Mouse (Mus musculus): ENCODE measurements around the gene Rabgap1l. TPM values are rescaled to one million over a fixed set of nuclear protein-coding genes. Genes with fewer than 3 reads are reported as not detected.

The Rabgap1l gene
- polyA plus RNA-seq, 1 experiment, result 37.1 TPM

- Histone ChIP-seq H3K9me3 (replicated peaks; ENCODE audit: control insufficient read depth, insufficient read depth, low read length, poor library complexity, severe bottlenecking) (no peaks in the 10 kb centered on the region), H3K27ac (ENCODE audit: insufficient read depth, low read length) (no peak overlapping the region), H3K4me3 (ENCODE audit: low read depth, low read length) (no peak overlapping the region), H3K27me3 (ENCODE audit: control insufficient read depth, insufficient read depth, low read length, poor library complexity, severe bottlenecking) (no peaks in the 10 kb centered on the region), H3K9ac (ENCODE audit: low read depth, poor library complexity, severe bottlenecking) (no peak overlapping the region), H3K36me3 (ENCODE audit: control insufficient read depth, insufficient read depth, low read length, poor library complexity, severe bottlenecking) (no peaks in the 10 kb centered on the region), H3K4me1 (ENCODE audit: control insufficient read depth, insufficient read depth, low read length) (no peaks in the 10 kb centered on the region)
- no peak for TF ChIP-seq EP300 (IDR thresholded peaks at IDR 0.05; ENCODE audit: insufficient read depth, low read depth, low read length)
- TF ChIP-seq POLR2A (IDR thresholded peaks at IDR 0.05; ENCODE audit: insufficient read depth, low read length), result no peak
- no peak for TF ChIP-seq CTCF (IDR thresholded peaks at IDR 0.05; ENCODE audit: low read depth, low read length)
Observed at GRCm38 (mm10) chr1:160755359-160755758, 37.7 kb downstream of the Rabgap1l start.

DNA sequence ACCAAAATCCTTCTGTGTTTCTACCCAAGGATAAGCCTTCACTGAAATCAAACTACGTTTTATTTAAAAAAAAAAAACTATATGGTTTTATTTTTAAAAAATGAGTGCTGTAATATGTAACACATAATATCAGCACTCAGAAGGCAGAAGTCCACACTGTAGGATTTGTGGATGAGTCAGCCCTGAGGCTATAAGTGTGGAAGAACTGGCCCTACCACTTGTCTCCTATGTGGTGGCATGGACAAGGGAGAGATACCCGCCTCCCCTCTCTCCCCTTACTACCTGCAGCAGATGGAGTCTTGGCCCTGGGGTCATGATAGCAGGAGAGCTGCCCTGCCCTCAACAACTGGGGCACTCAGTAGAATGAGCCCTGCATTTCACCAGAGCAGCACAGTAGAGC lies 42.4 kb downstream of the Rabgap1l start:
- no peaks in the 10 kb centered on the region for H3K4me1 ChIP-seq (ENCODE audit: control insufficient read depth, insufficient read depth, low read length)
- no peak overlapping the region for H3K9ac ChIP-seq (ENCODE audit: low read depth, poor library complexity, severe bottlenecking)
- no peak overlapping the region for H3K27ac ChIP-seq (ENCODE audit: insufficient read depth, low read length)
- H3K4me3 ChIP-seq (ENCODE audit: low read depth, low read length), result no peak overlapping the region
- no peaks in the 10 kb centered on the region for H3K27me3 ChIP-seq (ENCODE audit: control insufficient read depth, insufficient read depth, low read length, poor library complexity, severe bottlenecking)
- TF ChIP-seq EP300 (IDR thresholded peaks at IDR 0.05; ENCODE audit: insufficient read depth, low read depth, low read length) (no peak), CTCF (IDR thresholded peaks at IDR 0.05; ENCODE audit: low read depth, low read length) (no peak), POLR2A (IDR thresholded peaks at IDR 0.05; ENCODE audit: insufficient read depth, low read length) (no peak)
- no peaks in the 10 kb centered on the region for H3K36me3 ChIP-seq (ENCODE audit: control insufficient read depth, insufficient read depth, low read length, poor library complexity, severe bottlenecking)
- no peaks in the 10 kb centered on the region for H3K9me3 ChIP-seq (replicated peaks; ENCODE audit: control insufficient read depth, insufficient read depth, low read length, poor library complexity, severe bottlenecking)

DNA sequence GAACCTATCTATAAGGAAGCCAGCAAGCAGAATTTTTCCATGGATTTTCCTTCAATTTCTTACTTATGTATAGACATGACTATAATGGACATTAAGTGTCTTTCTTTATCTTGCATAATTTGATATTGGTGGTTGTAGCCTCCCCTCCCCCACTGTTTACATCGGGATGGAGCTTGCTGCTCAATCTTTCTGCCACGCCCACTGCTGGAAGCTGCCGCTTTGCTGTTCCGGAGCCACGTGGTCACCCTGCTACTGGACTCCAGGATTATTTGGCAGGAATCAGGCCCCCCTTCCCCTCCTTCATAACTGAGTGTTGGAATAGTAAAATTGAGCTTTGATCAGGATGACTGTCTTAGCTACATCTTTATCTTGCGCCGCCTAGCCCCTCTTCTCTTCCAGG lies 46.2 kb downstream of the Rabgap1l start:
- Histone ChIP-seq H3K27ac (ENCODE audit: insufficient read depth, low read length) (no peak overlapping the region), H3K4me1 (ENCODE audit: control insufficient read depth, insufficient read depth, low read length) (no peaks in the 10 kb centered on the region), H3K4me3 (ENCODE audit: low read depth, low read length) (no peak overlapping the region), H3K9me3 (replicated peaks; ENCODE audit: control insufficient read depth, insufficient read depth, low read length, poor library complexity, severe bottlenecking) (no peaks in the 10 kb centered on the region), H3K36me3 (ENCODE audit: control insufficient read depth, insufficient read depth, low read length, poor library complexity, severe bottlenecking) (no peaks in the 10 kb centered on the region), H3K27me3 (ENCODE audit: control insufficient read depth, insufficient read depth, low read length, poor library complexity, severe bottlenecking) (no peaks in the 10 kb centered on the region), H3K9ac (ENCODE audit: low read depth, poor library complexity, severe bottlenecking) (no peak overlapping the region; the same call in 1 of the 2 replicates)
- no peak for TF ChIP-seq CTCF (IDR thresholded peaks at IDR 0.05; ENCODE audit: low read depth, low read length)
- TF ChIP-seq EP300 (IDR thresholded peaks at IDR 0.05; ENCODE audit: insufficient read depth, low read depth, low read length), result no peak
- TF ChIP-seq POLR2A (IDR thresholded peaks at IDR 0.05; ENCODE audit: insufficient read depth, low read length), result no peak

GRCm38 (mm10) chr1:160745238-160745930 lies 47.6 kb downstream of the Rabgap1l start:
- Histone ChIP-seq H3K9ac (ENCODE audit: low read depth, poor library complexity, severe bottlenecking) (no peak overlapping the region), H3K9me3 (replicated peaks; ENCODE audit: control insufficient read depth, insufficient read depth, low read length, poor library complexity, severe bottlenecking) (no peaks in the 10 kb centered on the region), H3K4me1 (ENCODE audit: control insufficient read depth, insufficient read depth, low read length) (no peaks in the 10 kb centered on the region), H3K4me3 (ENCODE audit: low read depth, low read length) (no peak overlapping the region), H3K27me3 (ENCODE audit: control insufficient read depth, insufficient read depth, low read length, poor library complexity, severe bottlenecking) (no peaks in the 10 kb centered on the region), H3K27ac (ENCODE audit: insufficient read depth, low read length) (no peak overlapping the region), H3K36me3 (ENCODE audit: control insufficient read depth, insufficient read depth, low read length, poor library complexity, severe bottlenecking) (no peaks in the 10 kb centered on the region)
- no peak for TF ChIP-seq POLR2A (IDR thresholded peaks at IDR 0.05; ENCODE audit: insufficient read depth, low read length)
- TF ChIP-seq CTCF (IDR thresholded peaks at IDR 0.05; ENCODE audit: low read depth, low read length), result no peak
- no peak for TF ChIP-seq EP300 (IDR thresholded peaks at IDR 0.05; ENCODE audit: insufficient read depth, low read depth, low read length)

GRCm38 (mm10) chr1:160744009-160744408 lies 49.0 kb downstream of the Rabgap1l start:
- Histone ChIP-seq H3K27me3 (ENCODE audit: control insufficient read depth, insufficient read depth, low read length, poor library complexity, severe bottlenecking) (no peaks in the 10 kb centered on the region), H3K4me3 (ENCODE audit: low read depth, low read length) (no peak overlapping the region), H3K27ac (ENCODE audit: insufficient read depth, low read length) (no peak overlapping the region), H3K9me3 (replicated peaks; ENCODE audit: control insufficient read depth, insufficient read depth, low read length, poor library complexity, severe bottlenecking) (no peaks in the 10 kb centered on the region), H3K4me1 (ENCODE audit: control insufficient read depth, insufficient read depth, low read length) (no peaks in the 10 kb centered on the region), H3K9ac (ENCODE audit: low read depth, poor library complexity, severe bottlenecking) (no peak overlapping the region), H3K36me3 (ENCODE audit: control insufficient read depth, insufficient read depth, low read length, poor library complexity, severe bottlenecking) (no peaks in the 10 kb centered on the region)
- TF ChIP-seq EP300 (IDR thresholded peaks at IDR 0.05; ENCODE audit: insufficient read depth, low read depth, low read length) (no peak), CTCF (IDR thresholded peaks at IDR 0.05; ENCODE audit: low read depth, low read length) (no peak), POLR2A (IDR thresholded peaks at IDR 0.05; ENCODE audit: insufficient read depth, low read length) (no peak)

DNA sequence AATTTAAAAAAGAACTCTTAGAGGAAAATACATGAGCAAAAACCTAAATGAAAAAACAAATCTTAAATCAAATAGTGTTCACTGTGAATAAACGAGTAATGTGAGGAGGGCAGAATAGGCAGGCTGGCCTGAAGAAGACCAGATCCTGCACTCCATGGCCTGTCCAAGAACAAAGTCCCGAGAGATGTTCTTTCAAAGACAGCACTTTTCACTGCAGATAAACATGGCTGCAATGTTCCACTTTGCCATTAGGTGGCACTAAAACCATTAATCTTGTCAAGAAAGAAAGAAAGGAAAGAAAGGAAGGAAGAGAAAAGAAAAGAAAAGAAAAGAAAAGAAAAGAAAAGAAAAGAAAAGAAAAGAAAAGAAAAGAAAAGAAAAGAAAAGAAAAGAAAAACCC lies 49.8 kb downstream of the Rabgap1l start:
- Histone ChIP-seq H3K4me1 (ENCODE audit: control insufficient read depth, insufficient read depth, low read length) (no peaks in the 10 kb centered on the region), H3K4me3 (ENCODE audit: low read depth, low read length) (no peak overlapping the region), H3K27ac (ENCODE audit: insufficient read depth, low read length) (no peak overlapping the region), H3K27me3 (ENCODE audit: control insufficient read depth, insufficient read depth, low read length, poor library complexity, severe bottlenecking) (no peaks in the 10 kb centered on the region), H3K9ac (ENCODE audit: low read depth, poor library complexity, severe bottlenecking) (no peak overlapping the region), H3K9me3 (replicated peaks; ENCODE audit: control insufficient read depth, insufficient read depth, low read length, poor library complexity, severe bottlenecking) (no peaks in the 10 kb centered on the region), H3K36me3 (ENCODE audit: control insufficient read depth, insufficient read depth, low read length, poor library complexity, severe bottlenecking) (no peaks in the 10 kb centered on the region)
- TF ChIP-seq POLR2A (IDR thresholded peaks at IDR 0.05; ENCODE audit: insufficient read depth, low read length), result no peak
- no peak for TF ChIP-seq EP300 (IDR thresholded peaks at IDR 0.05; ENCODE audit: insufficient read depth, low read depth, low read length)
- no peak for TF ChIP-seq CTCF (IDR thresholded peaks at IDR 0.05; ENCODE audit: low read depth, low read length)
